Mouse (Mus musculus) layer of hippocampus, adult 8-10 months (tissue): ENCODE measurements around the gene Tsc22d3. TPM values are rescaled to one million over a fixed set of nuclear protein-coding genes. Genes with fewer than 3 reads are reported as not detected.
"Not testable (repeated sequence)": the region's sequence is repeated elsewhere in the genome, so short reads cannot be mapped to it uniquely, and the experiment has no call there.

Source experiments
- DNase-seq, 2 experiments: peaks; one replicate each; pipeline ENCODE4 v3.0.0; 2022; ENCODE audit warnings: low spot score in 2 of 2
- total RNA-seq, 4 experiments: library from RNA; stranded (reverse); gene quantifications; 2 replicates each; pipeline ENCODE4 v1.2.4; 2022

The Tsc22d3 gene
- total RNA-seq, 4 experiments from 2014 or later, result 79.8 to 114 (median 91.7) TPM

DNA sequence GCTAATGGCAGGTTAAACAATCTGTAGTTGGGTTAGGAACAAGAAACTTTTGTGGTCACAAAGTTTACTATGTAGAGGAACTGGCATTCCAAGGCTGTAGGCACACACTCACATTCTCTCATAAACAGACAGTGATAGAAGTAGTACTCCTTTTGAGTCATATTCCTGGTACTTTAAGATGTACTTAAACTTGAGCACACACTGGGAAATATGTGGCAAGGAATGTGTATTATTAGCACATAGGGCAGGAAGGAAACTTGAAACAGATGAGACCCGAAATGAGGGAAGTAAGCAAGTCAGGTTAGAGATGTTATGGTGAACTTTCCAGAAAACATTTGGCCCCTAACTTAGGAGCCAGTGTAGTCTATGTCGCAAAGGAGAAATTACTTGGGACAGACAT is 34.7 kb downstream of the Tsc22d3 start:
- DNase-seq, result no peak

GRCm38 (mm10) chrX:140565212-140565611 is 35.2 kb downstream of the Tsc22d3 start:
- DNase-seq, result no peak

DNA sequence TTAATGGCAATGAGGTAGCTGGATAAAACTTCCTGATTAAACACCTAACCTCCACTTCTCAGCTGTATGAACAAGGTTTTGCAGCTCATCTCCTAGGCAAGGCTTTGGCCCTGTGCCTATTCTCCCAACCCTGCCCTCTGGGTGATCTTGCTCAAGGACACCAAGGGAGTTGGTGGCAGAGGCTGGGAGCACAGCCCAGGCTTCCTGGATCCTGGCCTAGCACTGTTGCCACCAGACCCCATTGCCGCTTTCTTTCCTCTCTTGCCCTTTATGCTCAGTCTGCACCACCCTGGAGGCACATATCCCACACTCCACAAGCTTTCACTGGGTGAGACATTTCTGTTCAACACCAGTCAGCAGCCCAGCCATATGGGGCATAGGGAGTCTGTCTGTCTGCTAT is 35.7 kb downstream of the Tsc22d3 start:
- no peak for DNase-seq

DNA sequence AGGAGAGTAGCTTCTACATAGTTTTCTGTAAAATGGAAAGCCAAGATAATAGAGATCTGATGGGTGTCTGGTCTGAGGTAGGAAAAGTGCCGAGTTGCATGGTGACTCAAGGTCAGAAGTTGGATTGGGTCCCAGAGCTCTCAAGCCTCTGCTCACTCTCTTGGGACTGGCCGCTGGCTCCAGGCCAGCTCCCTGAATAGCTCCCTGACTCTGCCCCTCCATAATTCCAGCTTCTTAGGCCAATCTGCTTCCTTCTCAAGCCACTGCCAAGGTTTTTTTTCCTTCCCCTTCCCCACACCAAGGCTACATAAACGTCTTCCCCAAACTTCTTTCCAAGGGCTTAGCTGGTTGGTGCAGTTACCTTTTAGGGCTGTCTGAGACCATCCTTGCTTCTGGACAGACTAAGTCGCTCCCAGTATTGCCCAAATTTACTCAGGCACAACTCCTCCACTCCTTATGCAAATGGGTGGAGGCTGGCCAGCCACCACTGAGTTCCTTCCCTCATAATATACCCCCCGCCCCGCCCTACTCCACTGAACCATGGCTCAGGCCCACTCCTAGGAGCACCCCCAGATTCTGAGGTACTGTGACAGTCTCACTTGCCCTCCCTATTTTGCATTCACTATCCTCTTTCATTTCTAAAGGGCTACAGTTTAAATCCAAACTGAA is 42.1 kb downstream of the Tsc22d3 start:
- no peak for DNase-seq

GRCm38 (mm10) chrX:140555965-140556364 is 44.5 kb downstream of the Tsc22d3 start:
- DNase-seq, result no peak

DNA sequence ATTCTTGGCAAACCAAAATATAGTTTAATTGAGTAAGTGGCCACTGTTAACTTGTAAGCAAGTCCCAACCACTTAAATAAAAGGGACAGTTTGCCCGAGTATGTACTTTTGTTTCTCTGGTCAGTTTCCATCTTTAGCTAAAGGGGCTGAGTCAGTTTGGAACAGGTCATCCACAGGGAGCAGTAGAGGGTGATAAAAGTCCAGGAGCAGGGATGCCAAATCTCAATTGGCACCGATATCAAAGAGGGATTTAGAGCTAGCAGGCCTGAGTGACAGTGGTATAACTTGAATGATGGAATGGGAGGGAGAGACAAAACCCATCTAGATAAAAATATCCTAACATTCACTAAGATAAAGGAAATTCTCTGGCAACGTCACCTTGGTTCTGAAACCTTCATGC is 45.0 kb downstream of the Tsc22d3 start:
- DNase-seq, result no peak

DNA sequence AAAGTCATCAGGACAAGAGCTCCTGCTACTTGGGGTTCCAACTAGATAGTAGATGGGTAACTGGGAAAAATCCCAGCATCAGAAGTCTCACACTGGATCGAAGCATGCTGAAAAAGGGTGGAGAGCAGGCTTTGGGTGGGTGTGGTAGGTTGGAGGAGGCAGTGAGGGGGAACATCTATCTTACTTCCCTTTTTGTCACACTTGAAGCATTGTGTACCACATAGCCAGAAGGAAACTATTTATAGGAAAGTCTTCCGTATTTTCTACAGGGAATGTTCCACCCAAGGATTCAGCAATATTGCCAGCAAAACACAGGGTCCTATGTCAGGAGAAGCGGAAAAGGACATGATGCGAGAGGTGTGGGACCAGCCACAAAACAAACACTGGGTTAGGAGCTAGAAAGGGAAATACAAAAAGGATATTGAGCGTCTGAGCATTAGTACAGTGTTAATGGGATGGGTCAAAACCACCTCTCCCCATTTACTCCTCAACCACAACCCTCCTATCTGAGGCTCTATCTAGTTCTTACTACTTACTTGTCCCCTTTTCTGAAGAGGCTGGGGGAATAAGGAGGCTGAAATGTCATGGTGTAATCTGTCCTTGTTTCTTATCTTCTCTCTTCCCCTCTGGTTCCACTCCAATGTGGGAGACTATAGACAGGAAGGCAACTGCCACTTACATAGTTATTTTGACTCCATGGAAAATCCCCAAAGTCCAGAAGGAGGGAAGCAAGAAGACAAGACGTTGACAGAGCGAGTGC is 52.6 kb downstream of the Tsc22d3 start:
- no peak for DNase-seq

GRCm38 (mm10) chrX:140544737-140545136 is 55.7 kb downstream of the Tsc22d3 start:
- peak; percentile 18 to 26 for DNase-seq

GRCm38 (mm10) chrX:140542938-140543673 is 57.4 kb downstream of the Tsc22d3 start:
- peak; percentile 78 to 80 for DNase-seq

DNA sequence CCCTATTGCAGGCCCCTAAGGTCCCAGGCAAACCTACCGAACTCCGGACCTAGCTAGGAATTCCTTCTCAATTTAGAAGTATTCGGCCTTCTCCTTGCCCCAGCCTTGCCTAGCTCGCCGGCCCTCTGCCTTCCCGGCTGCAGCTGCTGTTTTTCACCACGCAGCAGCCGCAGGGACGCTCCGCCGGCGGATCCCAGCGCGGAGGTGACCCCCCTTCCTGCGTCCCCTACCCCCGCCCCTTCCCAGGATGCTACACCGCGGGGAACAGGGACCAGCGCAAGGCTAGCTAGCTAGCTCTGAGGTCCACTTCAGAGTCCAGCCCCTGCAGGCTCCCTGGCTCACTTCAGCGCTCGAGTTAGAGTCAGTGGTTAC is 58.0 kb downstream of the Tsc22d3 start:
- DNase-seq, result peak in 1 of 2 experiments; percentile 22

DNA sequence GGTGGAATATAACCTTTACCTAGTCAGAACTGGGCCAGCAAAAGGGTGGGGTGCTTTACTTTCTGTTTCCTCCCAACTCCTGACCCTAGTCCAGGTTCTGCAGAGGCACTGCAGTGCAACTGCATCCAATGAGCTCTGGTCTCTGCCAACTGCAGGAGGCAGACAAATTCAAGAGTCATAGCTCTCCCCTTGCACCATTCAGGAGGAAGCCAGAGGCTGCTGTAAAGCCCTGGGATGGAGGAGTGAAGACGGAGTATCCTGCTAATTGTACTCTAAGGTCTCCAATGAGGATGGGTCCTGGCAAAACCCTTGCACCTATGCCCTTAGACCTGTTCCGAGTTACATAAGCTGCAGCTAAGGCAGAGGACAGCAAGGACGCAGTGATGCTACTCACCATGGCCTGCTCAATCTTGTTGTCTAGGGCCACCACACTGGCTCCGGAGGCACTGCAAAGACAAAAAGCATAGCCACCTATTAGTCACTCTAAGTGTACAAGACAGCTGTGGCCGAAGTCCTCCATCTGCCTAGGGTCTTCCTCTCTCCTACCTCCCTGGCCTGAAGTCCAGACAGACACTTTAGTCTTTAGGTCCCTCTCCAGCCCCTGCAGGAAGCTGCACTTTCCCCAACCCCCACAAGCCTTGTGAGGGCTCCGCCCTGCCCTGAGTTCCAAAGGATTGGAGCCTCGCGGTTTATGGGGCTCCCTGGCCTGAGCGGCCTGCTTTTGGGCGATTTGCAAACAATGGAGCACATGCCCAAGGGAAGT is 58.6 kb downstream of the Tsc22d3 start:
- DNase-seq, result peak; percentile 8 to 12

- no peak for DNase-seq
Observed at GRCm38 (mm10) chrX:140540500-140541114, 59.9 kb downstream of the Tsc22d3 start.

DNA sequence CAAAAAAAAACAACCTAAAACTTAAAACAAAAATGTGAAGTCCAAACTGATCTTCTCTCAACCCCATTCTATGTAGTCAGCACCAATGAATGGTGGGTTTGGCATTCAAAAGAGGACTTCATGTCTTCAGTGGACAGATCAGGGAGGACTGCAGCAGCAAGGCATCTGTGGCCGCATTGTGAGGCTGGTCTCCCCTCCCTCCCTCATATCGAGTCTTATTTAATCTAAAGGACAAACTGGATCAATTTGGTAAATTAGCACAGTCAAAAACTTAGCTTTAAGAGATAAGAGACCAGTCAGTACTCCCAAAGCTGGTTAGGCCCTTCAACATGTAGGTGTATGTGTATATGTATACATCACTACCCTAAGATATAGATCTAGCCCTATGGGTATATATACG is 60.6 kb downstream of the Tsc22d3 start:
- not testable (repeated sequence) for DNase-seq

DNA sequence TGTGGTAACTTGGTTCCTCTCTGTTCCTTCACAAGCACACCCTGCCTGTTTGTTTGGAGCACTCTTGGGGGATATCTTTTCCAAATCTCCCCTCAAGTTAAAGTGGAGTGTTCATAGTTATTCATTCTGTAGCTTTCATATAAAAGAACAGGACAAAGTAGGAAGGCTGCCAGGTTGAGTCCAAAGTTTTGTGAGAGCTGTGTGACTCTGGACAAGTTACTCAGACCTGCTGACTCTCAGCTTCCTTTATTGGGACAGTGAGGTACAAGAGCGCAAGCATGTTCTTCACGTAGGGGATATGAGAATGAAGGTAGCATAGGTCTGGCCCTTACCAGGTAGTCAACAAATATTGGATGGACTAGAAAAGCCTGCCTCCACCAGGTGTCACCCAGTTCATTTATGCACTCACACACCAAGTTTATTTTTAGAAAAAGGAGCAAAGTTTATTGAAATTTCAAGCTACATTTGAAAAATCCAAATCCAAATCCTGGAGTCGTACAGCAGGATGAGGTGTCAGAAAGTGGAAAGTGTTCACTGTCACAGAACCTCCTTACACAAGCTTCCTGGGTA is 61.3 kb downstream of the Tsc22d3 start:
- DNase-seq, result no peak

DNA sequence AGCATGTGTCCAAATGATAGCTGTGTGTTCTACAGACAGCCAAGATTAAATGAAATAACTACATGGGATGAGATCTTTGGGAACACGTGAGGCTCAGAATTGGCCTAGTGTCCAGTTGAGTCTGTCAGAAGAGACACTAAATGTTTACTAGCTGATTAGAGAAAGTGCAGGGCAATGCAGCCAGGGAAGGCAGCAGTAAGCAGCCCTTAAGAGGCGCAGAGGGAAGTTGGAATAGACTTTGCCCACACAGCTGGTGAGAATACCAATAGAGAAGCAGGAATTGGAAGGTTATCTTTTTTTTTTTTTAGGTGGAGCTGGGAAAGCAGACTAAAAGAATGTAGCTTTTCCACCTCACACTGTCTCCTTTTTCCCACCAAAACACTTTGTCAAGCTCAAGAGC is 61.8 kb downstream of the Tsc22d3 start:
- no peak for DNase-seq

DNA sequence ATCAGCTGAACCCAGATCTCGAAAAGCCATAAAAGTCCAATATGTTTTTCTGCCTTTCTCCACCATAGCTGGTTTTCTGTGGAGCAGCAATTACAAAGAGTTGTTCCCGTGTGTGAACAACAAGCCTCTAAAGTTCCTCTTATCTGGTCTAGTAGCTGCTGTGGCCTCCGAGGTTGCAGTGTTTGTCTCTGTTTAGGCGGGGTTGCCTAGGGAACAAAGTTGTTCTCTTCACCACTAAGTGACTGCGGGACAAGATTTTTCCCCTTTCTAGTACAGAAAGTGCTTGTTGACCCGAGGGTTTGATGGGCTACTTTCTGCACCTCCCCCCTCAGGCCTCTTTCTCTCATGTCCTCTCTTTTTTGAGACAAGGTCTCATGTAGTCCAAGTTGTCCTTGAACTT is 62.8 kb downstream of the Tsc22d3 start:
- no peak for DNase-seq

DNA sequence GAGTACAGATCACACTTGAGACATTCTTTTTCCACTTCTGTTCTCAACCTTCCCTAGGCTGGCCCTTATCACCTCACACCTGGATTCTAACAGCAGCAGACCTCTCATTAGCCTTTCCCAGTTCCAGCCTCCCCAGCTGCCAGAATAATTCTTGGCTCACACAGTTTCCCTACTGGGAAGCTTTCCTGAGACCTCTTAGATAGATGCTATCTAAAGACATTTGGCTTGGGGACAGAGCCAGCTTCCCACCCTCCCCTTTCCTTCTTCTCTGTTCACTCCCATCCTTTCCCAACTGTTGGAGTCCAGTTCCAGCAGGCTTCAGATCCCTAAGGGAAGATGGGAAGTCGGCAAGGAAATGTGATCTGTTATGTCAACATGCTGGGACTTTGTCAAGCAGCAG is 65.0 kb downstream of the Tsc22d3 start:
- no peak for DNase-seq

- no peak for DNase-seq
Observed at GRCm38 (mm10) chrX:140534306-140534705, 66.2 kb downstream of the Tsc22d3 start.

DNA sequence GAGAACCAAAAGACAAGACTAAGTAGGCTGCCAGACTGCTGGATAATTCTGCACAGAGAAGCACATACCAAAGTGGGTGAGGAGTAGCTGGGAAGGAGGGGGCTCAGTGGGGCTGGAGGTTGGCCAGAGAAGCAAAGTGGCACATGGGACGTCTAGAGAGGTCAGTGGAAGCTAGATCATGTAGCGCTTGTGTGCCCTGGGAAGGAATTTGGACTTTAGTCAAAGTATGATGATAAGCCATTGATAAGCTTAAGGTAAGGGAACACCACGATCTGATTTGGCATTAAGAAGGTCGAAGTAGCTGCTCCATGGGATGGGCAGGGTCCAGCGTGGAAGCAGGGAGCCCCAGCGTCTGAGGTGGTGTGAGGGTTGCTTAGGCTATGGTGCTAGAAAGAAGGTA is 68.1 kb downstream of the Tsc22d3 start:
- no peak for DNase-seq

DNA sequence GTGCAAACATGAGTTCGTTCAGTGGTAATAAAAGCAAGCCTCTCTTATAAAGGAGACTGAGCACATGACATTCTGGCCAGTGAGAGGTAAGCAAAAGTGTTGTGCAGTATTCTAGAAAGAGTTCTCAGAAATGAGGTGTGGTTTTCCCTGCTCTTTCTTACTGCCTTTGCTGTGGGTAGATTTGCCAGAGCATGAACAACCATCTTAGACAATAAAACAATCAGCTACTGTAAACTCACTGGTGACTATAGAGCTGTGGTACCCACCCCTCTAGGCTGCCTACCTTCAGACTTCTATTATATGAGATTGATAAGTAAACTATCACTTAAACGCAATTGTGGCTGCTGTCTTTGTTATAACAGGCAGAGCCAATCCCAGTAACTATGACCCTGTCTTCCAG is 69.1 kb downstream of the Tsc22d3 start:
- DNase-seq, result no peak

GRCm38 (mm10) chrX:140530632-140531031 is 69.8 kb downstream of the Tsc22d3 start:
- DNase-seq, result no peak
